Mouse (Mus musculus): ENCODE data around the gene Mrpl40. TPM values are rescaled to one million over a fixed set of nuclear protein-coding genes. Genes with fewer than 3 reads are reported as not detected.

Gene Mrpl40
- polyA plus RNA-seq (2017; shearing (Covaris generic)) = 10 to 100 TPM; 79.1 to 81.2 TPM

DNA sequence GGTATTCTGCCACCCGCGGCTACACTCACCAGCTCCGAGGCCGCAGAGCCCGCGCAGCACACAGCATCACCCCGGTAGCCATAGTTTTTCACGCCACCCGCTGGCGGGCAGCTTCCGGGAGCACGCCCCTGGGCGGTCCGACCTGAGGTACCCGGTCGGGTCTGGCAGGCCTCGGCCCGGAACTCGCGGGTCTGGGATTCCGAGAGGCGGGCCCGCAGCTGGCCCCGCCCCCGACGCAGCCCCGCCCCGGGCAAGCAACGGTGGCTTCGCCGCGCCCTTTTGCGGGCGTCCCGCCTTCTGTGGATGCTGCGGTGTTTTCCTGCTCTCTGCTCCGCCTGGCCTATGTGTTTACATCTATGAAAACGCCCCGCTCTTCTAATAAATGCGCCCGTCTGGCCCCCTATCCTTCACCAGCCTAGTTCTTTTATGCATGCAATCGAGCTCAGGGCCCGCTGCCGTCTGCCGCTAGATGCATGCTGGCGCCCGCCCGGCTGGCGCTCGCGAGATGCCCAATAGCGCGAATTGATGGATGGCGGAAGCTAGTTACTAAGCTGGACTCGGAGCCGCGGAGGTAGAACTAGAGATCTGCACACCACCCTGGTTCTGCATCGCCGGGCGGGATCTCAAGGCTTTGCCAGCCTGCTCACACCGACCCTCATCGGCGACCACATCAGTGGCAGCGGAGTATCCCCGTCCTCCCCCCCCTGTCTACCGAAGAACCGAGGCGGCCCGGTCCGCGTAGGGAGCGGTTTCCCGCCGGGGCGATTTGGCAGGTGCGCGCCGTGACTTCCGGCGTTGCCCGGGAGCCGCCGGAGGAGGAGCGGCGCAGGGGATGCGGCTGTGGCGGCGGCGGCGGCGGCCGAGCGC lies at the start of gene Mrpl40, which contains the start of gene Hira:
Gene Mrpl40, minus strand, starts transcription at position 421 of the 867 bp plus-strand sequence.
Gene Hira, plus strand, starts transcription at position 596 of the 867 bp plus-strand sequence.

DNA sequence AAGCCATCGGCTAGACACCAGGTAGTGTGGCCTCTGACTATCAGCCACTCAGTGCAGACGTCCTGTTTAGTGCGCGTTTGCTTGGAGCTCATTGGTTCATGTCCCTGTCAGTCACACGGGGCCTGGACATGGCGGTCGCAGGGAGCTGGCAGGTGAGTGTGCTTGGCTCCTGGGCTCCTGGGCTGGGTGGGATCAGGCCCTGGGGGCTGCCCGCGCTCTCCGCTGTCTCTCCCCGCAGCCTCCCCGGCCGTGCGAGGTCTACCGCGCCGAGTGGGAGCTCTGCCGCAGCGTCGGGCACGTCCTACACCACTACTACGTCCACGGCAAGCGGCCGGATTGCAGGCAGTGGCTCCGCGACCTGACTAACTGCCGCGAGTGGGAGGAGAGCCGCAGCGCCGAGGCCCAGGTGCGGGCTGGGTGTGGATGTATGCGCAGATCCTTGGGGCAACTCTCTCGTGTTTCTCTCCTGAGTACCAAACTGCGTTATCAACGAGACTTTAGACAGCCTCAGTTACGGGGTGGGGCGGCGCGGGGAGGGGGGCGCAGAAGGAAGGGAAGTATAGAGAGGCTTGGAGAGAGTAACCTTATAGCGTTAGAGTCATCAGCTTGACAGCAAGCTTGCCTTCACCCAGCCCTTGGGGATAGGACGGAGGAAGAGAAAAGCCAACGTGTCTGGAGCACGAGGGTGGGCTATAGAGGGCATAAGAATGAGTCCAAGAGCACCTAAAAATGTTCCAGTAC lies 40.0 kb downstream of the Mrpl40 start, which contains the start of the genes 2510002D24Rik and Gm28539:
Gene 2510002D24Rik, plus strand, starts transcription at position 111 of the 741 bp plus-strand sequence.
Gene Gm28539, plus strand, starts transcription at position 117 of the 741 bp plus-strand sequence.

Other genes starting within 250 kb of the Mrpl40 start
- 1 to 10 TPM in 1 of 2 experiments, not detected in 1; 1.5 TPM for gene Sept5, start 246.9 kb downstream of the Mrpl40 start, polyA plus RNA-seq (2017; shearing (Covaris generic))
- 1 to 10 TPM in 1 of 2 experiments, under 1 TPM in 1; 0.18 to 1.3 TPM for gene Cldn5, start 100.0 kb downstream of the Mrpl40 start, polyA plus RNA-seq (2017; shearing (Covaris generic))
- 100 to 1,000 TPM; 126 to 146 TPM for gene Ufd1, start 65.1 kb downstream of the Mrpl40 start, polyA plus RNA-seq (2017; shearing (Covaris generic))
- 1 to 10 TPM; 3.9 to 4.0 TPM for gene Cdc45, start 64.9 kb downstream of the Mrpl40 start, polyA plus RNA-seq (2017; shearing (Covaris generic))
- gene 2510002D24Rik, start 40.3 kb downstream of the Mrpl40 start, polyA plus RNA-seq (2017; shearing (Covaris generic)) = 100 to 1,000 TPM in 1 of 2 experiments, 10 to 100 TPM in 1; 85.1 to 104 TPM
- gene Gm28539, start 40.3 kb downstream of the Mrpl40 start, polyA plus RNA-seq (2017; shearing (Covaris generic)) = not detected
- 10 to 100 TPM; 22.3 to 27.1 TPM for gene Hira, start 175 bp upstream of the Mrpl40 start, polyA plus RNA-seq (2017; shearing (Covaris generic))